Comparison of ENCODE assay signal across 10 mouse cellular contexts in genomic region chr6:107012938-107013511, GRCm38 (mm10).
DNase-seq lines count a peak whose midpoint lies in the region; ATAC-seq and TF ChIP-seq lines count a peak whose summit lies in the region.
"Had no signal": no experiment of that assay in that cellular context is flagged by ENCODE, and none has a peak within 500 bp of the region (broad histone marks: within the 10 kb centered on the region; RNA-seq: fewer than 3 reads in every experiment).

No protein-coding gene starts in this region.

- ATAC-seq in hindbrain, embryonic 12.5 days (ENCODE audit: low FRiP score), result peak; percentile 89
- ATAC-seq in midbrain, embryonic 15.5 days (replicated peaks), result peak; percentile 86

- no peaks in the 10 kb centered on the region for H3K27me3 ChIP-seq in cerebellum, adult 2 months (ENCODE audit: control insufficient read depth, insufficient read depth, low read length)
- no peaks in the 10 kb centered on the region for H3K27me3 ChIP-seq in hindbrain, embryonic 12.5 days
- no peaks in the 10 kb centered on the region for H3K27me3 ChIP-seq in midbrain, embryonic 15.5 days (replicated peaks)
- H3K27me3 ChIP-seq: embryonic facial prominence, embryonic 15.5 days; liver, embryonic 15.5 days had no signal

- no peaks in the 10 kb centered on the region for H3K36me3 ChIP-seq in hindbrain, embryonic 12.5 days
- no peaks in the 10 kb centered on the region for H3K36me3 ChIP-seq in midbrain, embryonic 15.5 days (replicated peaks)
- H3K36me3 ChIP-seq: embryonic facial prominence, embryonic 15.5 days; liver, embryonic 15.5 days had no signal

- peak overlapping the region; percentile 38 for H3K4me2 ChIP-seq in hindbrain, embryonic 12.5 days (replicated peaks)
- H3K4me2 ChIP-seq in midbrain, embryonic 15.5 days, result peak overlapping the region; percentile 34
- H3K4me2 ChIP-seq: embryonic facial prominence, embryonic 15.5 days; liver, embryonic 15.5 days had no signal

- 51% methylated on average over 9 of the region's 9 CpGs for WGBS in cerebellum, adult 2 months
- WGBS in hindbrain, embryonic 12.5 days, result 7% methylated on average over 9 of the region's 9 CpGs
- WGBS in midbrain, embryonic 15.5 days, result 7% methylated on average over 9 of the region's 9 CpGs

- peak; percentile 26 to 29 for DNase-seq in cerebellum, postnatal 14 days
- no peak for DNase-seq in cerebellum, adult 2 months
- DNase-seq in brain, embryonic 18.5 days (ENCODE audit: low read depth, low spot score), result peak; percentile 12
- no peak for DNase-seq in right cerebral cortex, postnatal 25 days
- DNase-seq in frontal cortex, postnatal 10 days (ENCODE audit: low spot score in 2 of 2), result no peak
- no peak for DNase-seq in liver

- H3K4me3 ChIP-seq in cerebellum, adult 2 months (replicated peaks; ENCODE audit: insufficient read depth, low read depth, low read length), result no peak overlapping the region
- no peak overlapping the region for H3K4me3 ChIP-seq in hindbrain, embryonic 12.5 days
- H3K4me3 ChIP-seq in midbrain, embryonic 15.5 days, result no peak overlapping the region
- H3K4me3 ChIP-seq: embryonic facial prominence, embryonic 15.5 days; liver, embryonic 15.5 days had no signal

- H3K9me3 ChIP-seq in hindbrain, embryonic 12.5 days (replicated peaks), result no peaks in the 10 kb centered on the region
- no peaks in the 10 kb centered on the region for H3K9me3 ChIP-seq in midbrain, embryonic 15.5 days
- H3K9me3 ChIP-seq: embryonic facial prominence, embryonic 15.5 days; liver, embryonic 15.5 days had no signal

- TF ChIP-seq CTCF in cerebellum, adult 2 months (IDR thresholded peaks at IDR 0.05; ENCODE audit: borderline replicate concordance, insufficient read depth, low read depth, low read length), result no peak

- TF ChIP-seq POLR2A in cerebellum, adult 2 months (IDR thresholded peaks at IDR 0.05; ENCODE audit: borderline replicate concordance, insufficient read depth, low read length), result no peak

- no peak overlapping the region for H3K27ac ChIP-seq in cerebellum, adult 2 months (ENCODE audit: insufficient read depth, low read length)
- peak overlapping the region; percentile 83 for H3K27ac ChIP-seq in hindbrain, embryonic 12.5 days
- peak overlapping the region; percentile 63 for H3K27ac ChIP-seq in midbrain, embryonic 15.5 days
- H3K27ac ChIP-seq: embryonic facial prominence, embryonic 15.5 days; liver, embryonic 15.5 days had no signal

- H3K9ac ChIP-seq in hindbrain, embryonic 12.5 days, result no peak overlapping the region
- no peak overlapping the region; the same call in 1 of the 2 replicates for H3K9ac ChIP-seq in midbrain, embryonic 15.5 days
- H3K9ac ChIP-seq: embryonic facial prominence, embryonic 15.5 days; liver, embryonic 15.5 days had no signal

- H3K4me1 ChIP-seq in cerebellum, adult 2 months (ENCODE audit: control insufficient read depth, insufficient read depth, low read length), result no peaks in the 10 kb centered on the region
- peaks cover 17% of the 10 kb centered on the region; the same call in 1 of the 2 replicates for H3K4me1 ChIP-seq in hindbrain, embryonic 12.5 days
- peaks cover 17% of the 10 kb centered on the region for H3K4me1 ChIP-seq in midbrain, embryonic 15.5 days
- H3K4me1 ChIP-seq: embryonic facial prominence, embryonic 15.5 days; liver, embryonic 15.5 days had no signal

Comparison
In these comparisons a context has a peak if more than half of its experiments do, and no peak if none do; other contexts are left out.
1. DNase-seq: peak in cerebellum, postnatal 14 days (2 of 2) and brain, embryonic 18.5 days (single experiment); none in cerebellum, adult 2 months (0 of 2), right cerebral cortex, postnatal 25 days (single experiment), frontal cortex, postnatal 10 days (0 of 2) and liver (single experiment).